Mouse (Mus musculus) CH12.LX (cell line): ENCODE measurements around the gene Pcdh17.

Source experiments
- BHLHE40 ChIP-seq: IDR thresholded peaks from 2 replicates; pipeline ENCODE4 v1.6.1; 2011; ENCODE audit warnings: mild to moderate bottlenecking, low read depth, low read length, improper control_type of control experiment
- CTCF ChIP-seq, 2 experiments: IDR thresholded peaks in 1 of 2; conservative IDR thresholded peaks in 1 of 2; 2 replicates each; pipeline ENCODE4 v1.5.1; 2011 to 2012; ENCODE audit warnings: low read depth in 2 of 2, low read length in 2 of 2, improper control_type of control experiment in 1 of 2, inconsistent platforms in 1 of 2, mild to moderate bottlenecking in 1 of 2, moderate library complexity in 1 of 2
- ETS1 ChIP-seq: conservative IDR thresholded peaks from 2 replicates; pipeline ENCODE4 v1.6.1; 2012; ENCODE audit warnings: low read depth, mild to moderate bottlenecking, inconsistent platforms, low read length, improper control_type of control experiment, moderate library complexity
- HCFC1 ChIP-seq: IDR thresholded peaks from 2 replicates; pipeline ENCODE4 v1.6.1; 2012; ENCODE audit warnings: low read depth, mild to moderate bottlenecking, inconsistent platforms, low read length, improper control_type of control experiment
- NELFE ChIP-seq: IDR thresholded peaks from 2 replicates; pipeline ENCODE4 v1.6.1; 2011; ENCODE audit warnings: low read depth, low read length, improper control_type of control experiment
- POLR2A ChIP-seq: IDR thresholded peaks from 2 replicates; pipeline ENCODE4 v1.6.1; 2011; ENCODE audit warnings: low read depth, mild to moderate bottlenecking, improper control_type of control experiment, low read length
- RAD21 ChIP-seq: IDR thresholded peaks from 2 replicates; pipeline ENCODE4 v1.6.1; 2011; ENCODE audit warnings: low read depth, mild to moderate bottlenecking, low read length, improper control_type of control experiment, moderate library complexity
- SIN3A ChIP-seq: IDR thresholded peaks from 2 replicates; pipeline ENCODE4 v1.6.1; 2012; ENCODE audit warnings: low read length, improper control_type of control experiment, inconsistent platforms
- SMC3 ChIP-seq: IDR thresholded peaks from 2 replicates; pipeline ENCODE4 v1.6.1; 2011; ENCODE audit warnings: low read depth, low read length, improper control_type of control experiment
- ZNF384 ChIP-seq: IDR thresholded peaks from 2 replicates; pipeline ENCODE4 v1.6.1; 2012; ENCODE audit warnings: low read depth, low read length, improper control_type of control experiment, inconsistent platforms

DNA sequence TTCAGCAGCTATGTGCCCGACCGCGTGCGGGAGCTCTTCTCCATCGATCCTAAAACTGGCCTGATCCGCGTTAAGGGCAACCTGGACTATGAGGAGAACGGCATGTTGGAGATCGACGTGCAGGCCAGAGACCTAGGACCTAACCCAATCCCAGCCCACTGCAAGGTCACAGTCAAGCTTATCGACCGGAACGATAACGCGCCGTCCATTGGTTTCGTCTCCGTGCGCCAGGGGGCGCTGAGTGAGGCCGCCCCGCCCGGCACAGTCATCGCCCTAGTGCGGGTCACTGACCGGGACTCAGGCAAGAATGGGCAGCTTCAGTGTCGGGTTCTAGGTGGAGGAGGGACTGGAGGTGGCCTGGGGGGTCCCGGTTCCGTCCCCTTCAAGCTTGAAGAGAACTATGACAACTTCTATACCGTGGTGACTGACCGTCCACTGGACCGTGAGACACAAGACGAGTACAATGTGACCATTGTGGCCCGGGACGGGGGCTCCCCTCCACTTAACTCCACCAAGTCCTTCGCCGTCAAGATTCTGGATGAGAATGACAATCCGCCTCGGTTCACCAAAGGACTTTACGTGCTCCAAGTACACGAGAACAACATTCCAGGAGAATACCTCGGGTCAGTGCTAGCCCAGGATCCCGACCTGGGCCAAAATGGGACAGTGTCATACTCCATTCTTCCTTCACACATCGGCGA lies 3.7 kb downstream of the Pcdh17 start:
- TF ChIP-seq CTCF (conservative IDR thresholded peaks at IDR 0.05 in 1 of 2, IDR thresholded peaks at IDR 0.05 in 1 of 2; ENCODE audit: low read depth in 2 of 2, low read length in 2 of 2) (no peak), SIN3A (no peak), POLR2A (no peak), NELFE (no peak), ETS1 (no peak), SMC3 (no peak), RAD21 (no peak), HCFC1 (no peak), ZNF384 (no peak), BHLHE40 (no peak)
